Mouse (Mus musculus) midbrain, embryonic 13.5 days (tissue): ENCODE data around the gene Sorbs1. TPM values are rescaled to one million over a fixed set of nuclear protein-coding genes. Genes with fewer than 3 reads are reported as not detected.

Experiments used
- ATAC-seq: fragments of 200-750 bp; cut with Nextera tagmentation; 2 replicates; pipeline ENCODE4 v1.8.0; 2017; ENCODE audit warnings: mild to moderate bottlenecking, moderate TSS enrichment, moderate library complexity
- H3K27ac ChIP-seq: fragments of 300-500 bp; sonication (generic); 2 replicates; pipeline ENCODE4 v1.5.1; 2015; ENCODE audit warnings: inconsistent platforms, mild to moderate bottlenecking, moderate library complexity
- H3K27me3 ChIP-seq: fragments of 300-500 bp; sonication (generic); 2 replicates; pipeline ENCODE4 v1.6.1; 2015; ENCODE audit warnings: mild to moderate bottlenecking, inconsistent platforms
- H3K36me3 ChIP-seq: fragments of 300-500 bp; sonication (generic); 2 replicates; pipeline ENCODE4 v1.6.1; 2015; ENCODE audit warnings: mild to moderate bottlenecking, inconsistent platforms
- H3K4me1 ChIP-seq: fragments of 300-500 bp; sonication (generic); replicated peaks from 2 replicates; pipeline ENCODE4 v1.6.1; 2015; ENCODE audit warnings: inconsistent platforms
- H3K4me2 ChIP-seq: fragments of 300-500 bp; sonication (generic); replicated peaks from 2 replicates; pipeline ENCODE4 v1.6.1; 2015; ENCODE audit warnings: moderate library complexity, mild to moderate bottlenecking, inconsistent platforms
- H3K4me3 ChIP-seq: fragments of 300-500 bp; sonication (generic); replicated peaks from 2 replicates; pipeline ENCODE4 v1.5.1; 2015; ENCODE audit warnings: mild to moderate bottlenecking, inconsistent platforms
- H3K9ac ChIP-seq: fragments of 300-500 bp; sonication (generic); replicated peaks from 2 replicates; pipeline ENCODE4 v1.6.1; 2015; ENCODE audit warnings: mild to moderate bottlenecking, inconsistent platforms
- H3K9me3 ChIP-seq: fragments of 300-500 bp; sonication (generic); 2 replicates; pipeline ENCODE4 v1.6.1; 2016; ENCODE audit warnings: mild to moderate bottlenecking, inconsistent platforms
- WGBS: fragments of 180-500 bp; shearing (Covaris S2); methylation state at CpG from one replicate; pipeline ENCODE4 v1.1.7; 2015; 5-methylcytosine and 5-hydroxymethylcytosine counted together
- polyA plus RNA-seq: library from polyadenylated mRNA; unstranded; fragments of >200 nt; fragmentation: Nextera tagmentation; extraction: Ambion mirVana; gene quantifications from 2 replicates; pipeline ENCODE4 v1.2.1, GENCODE M21; 2015

Gene Sorbs1
- polyA plus RNA-seq, 1 experiment from 2014 or later, result 78.7 TPM

DNA sequence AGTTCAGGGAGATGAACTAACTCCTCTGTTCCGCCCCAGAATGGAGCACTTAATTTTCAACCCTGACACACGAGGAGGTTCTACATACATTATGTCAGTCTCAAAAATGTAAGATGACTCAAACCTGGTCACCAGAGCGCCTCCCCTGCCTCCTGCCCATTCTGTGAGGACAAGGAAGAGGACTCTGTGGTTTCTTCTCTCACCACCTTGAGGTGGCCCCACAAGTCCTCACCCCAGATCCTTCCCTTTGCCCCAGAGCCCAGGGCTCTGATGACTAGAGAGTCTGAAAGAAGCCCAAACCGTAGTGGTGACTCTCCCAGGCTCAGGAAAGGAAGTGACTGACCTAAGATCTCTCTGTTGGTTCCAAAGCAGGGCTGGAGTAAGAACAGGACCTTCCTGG, 17.5 kb downstream of the Sorbs1 start:
- H3K27ac ChIP-seq, result no peak overlapping the region
- WGBS, result 91% methylated on average over 4 of the region's 4 CpGs
- no peaks in the 10 kb centered on the region for H3K27me3 ChIP-seq
- no peak overlapping the region for H3K4me3 ChIP-seq
- peaks cover 36% of the 10 kb centered on the region for H3K4me1 ChIP-seq
- H3K9me3 ChIP-seq, result no peaks in the 10 kb centered on the region
- no peak for ATAC-seq
- H3K36me3 ChIP-seq, result 0 out of 2 replicates have a peak, but pooled peaks cover 6% of the 10 kb centered on the region
- no peak overlapping the region for H3K4me2 ChIP-seq
- no peak overlapping the region for H3K9ac ChIP-seq

DNA sequence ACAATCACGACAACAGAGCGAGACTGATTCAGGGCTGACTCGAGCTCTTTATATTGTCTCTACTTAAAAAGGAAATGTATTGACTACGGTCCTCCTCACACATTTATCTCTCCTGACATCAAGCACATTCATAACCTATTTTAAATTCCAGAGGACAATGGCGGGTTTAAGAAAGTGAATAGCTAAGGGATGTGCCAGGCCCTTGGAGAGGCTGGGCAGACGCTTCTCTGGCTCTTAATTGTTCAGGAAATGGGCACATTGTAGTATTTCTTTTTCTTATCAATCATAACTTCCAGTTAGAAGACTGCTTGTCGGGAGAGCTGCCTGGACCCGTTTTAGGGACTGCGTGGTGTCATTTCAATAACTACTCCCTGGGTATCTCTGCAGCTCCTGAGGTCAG, 20.7 kb downstream of the Sorbs1 start:
- Histone ChIP-seq H3K36me3 (no peaks in the 10 kb centered on the region), H3K27me3 (no peaks in the 10 kb centered on the region), H3K4me2 (no peak overlapping the region), H3K9ac (no peak overlapping the region), H3K4me3 (no peak overlapping the region), H3K4me1 (peaks cover 42% of the 10 kb centered on the region), H3K27ac (no peak overlapping the region), H3K9me3 (no peaks in the 10 kb centered on the region)
- 46% methylated on average over 9 of the region's 9 CpGs for WGBS
- ATAC-seq, result no peak

DNA sequence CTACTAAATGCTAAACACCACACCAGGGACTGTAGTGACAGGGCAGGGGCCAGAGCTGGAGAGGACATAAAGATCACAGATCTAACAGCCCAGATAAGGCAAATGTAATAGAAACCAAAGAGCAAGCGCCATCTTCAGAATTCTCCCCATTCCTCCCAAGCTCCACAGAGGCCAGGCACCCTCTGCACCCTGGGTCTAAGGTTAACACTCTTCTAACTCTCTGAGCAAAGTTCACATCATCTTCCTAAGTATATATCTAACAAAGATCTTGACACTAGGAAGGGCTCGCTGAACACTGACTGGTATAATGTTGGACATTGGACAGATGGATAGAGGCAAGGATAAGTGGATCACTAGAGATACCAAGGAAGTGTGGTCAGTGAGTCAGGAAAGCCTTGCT, 22.1 kb downstream of the Sorbs1 start:
- Histone ChIP-seq H3K4me3 (no peak overlapping the region), H3K27me3 (no peaks in the 10 kb centered on the region), H3K4me1 (peaks cover 51% of the 10 kb centered on the region), H3K27ac (no peak overlapping the region), H3K36me3 (no peaks in the 10 kb centered on the region), H3K4me2 (no peak overlapping the region), H3K9ac (no peak overlapping the region), H3K9me3 (no peaks in the 10 kb centered on the region)
- no peak for ATAC-seq
- 95% methylated on average over 2 of the region's 2 CpGs for WGBS

DNA sequence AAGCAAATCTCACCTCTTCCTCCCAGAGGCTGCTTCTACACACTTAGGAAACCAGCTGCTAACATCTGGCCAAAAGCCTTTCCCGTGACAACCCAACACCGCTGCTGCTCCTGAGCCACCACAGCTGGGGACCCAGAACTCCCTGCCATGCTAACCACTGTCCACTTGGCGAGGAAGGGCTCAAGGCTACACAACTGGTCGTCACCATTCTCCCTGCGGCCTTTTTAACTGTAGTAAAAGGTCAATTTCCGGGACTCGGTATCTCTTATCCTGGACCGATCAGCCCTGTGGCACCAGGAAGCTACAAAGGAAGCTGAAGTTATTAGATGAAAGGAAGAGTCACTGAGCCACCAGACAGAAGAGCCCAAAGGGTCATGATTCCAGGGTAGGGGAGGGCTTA, 22.8 kb downstream of the Sorbs1 start:
- no peak overlapping the region for H3K4me3 ChIP-seq
- no peaks in the 10 kb centered on the region for H3K36me3 ChIP-seq
- H3K4me1 ChIP-seq, result peaks cover 51% of the 10 kb centered on the region
- no peaks in the 10 kb centered on the region for H3K9me3 ChIP-seq
- WGBS, result 84% methylated on average over 8 of the region's 8 CpGs
- no peaks in the 10 kb centered on the region for H3K27me3 ChIP-seq
- no peak overlapping the region for H3K9ac ChIP-seq
- H3K27ac ChIP-seq, result peak overlapping the region; percentile 6; the same call in 1 of the 2 replicates
- no peak for ATAC-seq
- H3K4me2 ChIP-seq, result no peak overlapping the region

DNA sequence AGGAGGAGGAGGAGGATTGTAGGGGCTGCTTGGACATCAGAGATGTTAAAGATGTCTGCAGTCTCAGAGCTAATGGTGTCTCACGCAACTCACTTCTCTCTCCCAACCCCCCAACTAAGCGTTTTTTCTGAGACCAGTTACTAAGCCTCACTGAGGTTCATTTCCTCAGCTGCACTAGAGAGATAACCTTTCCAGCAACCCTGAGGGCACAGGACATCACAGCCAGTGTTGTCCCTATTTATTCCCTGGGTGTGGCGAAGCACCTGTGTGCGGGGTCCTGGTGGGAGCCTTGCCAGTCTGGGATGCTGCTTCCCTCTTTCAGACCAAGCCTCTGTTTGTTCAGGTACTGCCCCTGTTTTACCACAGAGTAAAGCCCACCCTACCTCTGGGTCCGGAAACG, 23.9 kb downstream of the Sorbs1 start:
- WGBS, result 66% methylated on average over 6 of the region's 6 CpGs
- H3K4me1 ChIP-seq, result peaks cover 51% of the 10 kb centered on the region
- ATAC-seq, result no peak

DNA sequence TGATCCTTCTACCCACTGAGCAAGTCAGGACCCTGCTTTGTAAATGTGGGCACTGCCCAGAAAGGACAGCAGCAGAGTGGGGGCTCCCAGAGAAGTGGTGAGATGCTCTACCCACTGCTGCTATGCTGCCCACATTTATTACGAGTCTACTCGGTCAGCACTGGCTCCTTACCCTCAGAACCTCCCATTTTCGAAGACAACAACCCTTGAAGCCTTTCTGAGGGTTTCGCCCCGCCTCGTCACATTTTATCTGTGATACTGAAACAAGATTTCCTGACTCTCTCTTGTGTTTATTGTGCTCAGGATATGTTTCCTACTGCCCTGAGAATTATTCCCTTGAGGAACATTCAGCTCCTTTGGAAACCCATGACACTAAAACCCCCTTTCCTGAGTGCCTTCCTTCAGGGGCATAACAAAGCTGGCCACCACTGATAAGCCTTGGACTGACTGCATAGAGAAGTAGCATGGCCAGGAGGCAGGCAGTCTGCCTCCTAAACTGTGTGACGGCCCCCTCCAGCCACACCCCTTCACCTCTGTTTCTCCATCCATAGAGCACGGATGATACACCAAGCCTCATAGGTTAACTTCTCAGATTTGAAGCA, 24.6 kb downstream of the Sorbs1 start:
- H3K9me3 ChIP-seq, result no peaks in the 10 kb centered on the region
- H3K27me3 ChIP-seq, result no peaks in the 10 kb centered on the region
- no peaks in the 10 kb centered on the region for H3K36me3 ChIP-seq
- 69% methylated on average over 8 of the region's 8 CpGs for WGBS
- no peak overlapping the region for H3K9ac ChIP-seq
- H3K4me1 ChIP-seq, result peaks cover 51% of the 10 kb centered on the region
- H3K27ac ChIP-seq, result peak overlapping the region; percentile 31; the same call in 1 of the 2 replicates
- 0 out of 2 replicates have a peak overlapping the region, but pooled peaks have one; percentile 0 for H3K4me2 ChIP-seq
- ATAC-seq, result peak; percentile 55; the same call in 1 of the 2 replicates
- no peak overlapping the region for H3K4me3 ChIP-seq

More for the DNA sequence above, 23.9 kb downstream of the Sorbs1 start:
- H3K4me2 ChIP-seq, result no peak overlapping the region
- H3K27ac ChIP-seq, result peak overlapping the region; percentile 31; the same call in 1 of the 2 replicates
- no peak overlapping the region for H3K4me3 ChIP-seq
- H3K9me3 ChIP-seq, result no peaks in the 10 kb centered on the region
- no peaks in the 10 kb centered on the region for H3K36me3 ChIP-seq
- H3K27me3 ChIP-seq, result no peaks in the 10 kb centered on the region
- no peak overlapping the region for H3K9ac ChIP-seq

DNA sequence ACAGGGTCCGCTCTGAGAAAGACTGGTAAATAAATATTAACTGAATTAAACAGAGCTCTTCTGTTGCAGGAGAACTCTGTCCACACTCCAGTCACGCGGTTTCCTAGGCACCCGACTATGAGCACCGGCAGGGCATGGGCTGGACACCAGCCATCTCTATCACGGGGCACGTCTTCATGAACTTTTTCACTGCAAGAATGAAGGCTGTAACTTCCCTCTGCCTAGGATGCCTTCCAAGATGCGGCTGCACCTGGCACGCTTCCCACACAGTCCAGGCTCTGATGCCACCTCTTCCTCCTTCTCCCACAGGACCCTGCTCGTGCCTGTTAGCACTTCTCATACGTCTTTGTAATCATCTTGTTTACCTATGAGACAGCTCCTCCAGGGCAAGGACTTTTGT, 26.0 kb downstream of the Sorbs1 start:
- Histone ChIP-seq H3K4me2 (no peak overlapping the region), H3K9me3 (no peaks in the 10 kb centered on the region), H3K27me3 (no peaks in the 10 kb centered on the region), H3K4me3 (no peak overlapping the region), H3K36me3 (no peaks in the 10 kb centered on the region), H3K4me1 (peaks cover 41% of the 10 kb centered on the region), H3K27ac (no peak overlapping the region), H3K9ac (no peak overlapping the region)
- WGBS, result 73% methylated on average over 11 of the region's 11 CpGs
- ATAC-seq, result peak; percentile 30

DNA sequence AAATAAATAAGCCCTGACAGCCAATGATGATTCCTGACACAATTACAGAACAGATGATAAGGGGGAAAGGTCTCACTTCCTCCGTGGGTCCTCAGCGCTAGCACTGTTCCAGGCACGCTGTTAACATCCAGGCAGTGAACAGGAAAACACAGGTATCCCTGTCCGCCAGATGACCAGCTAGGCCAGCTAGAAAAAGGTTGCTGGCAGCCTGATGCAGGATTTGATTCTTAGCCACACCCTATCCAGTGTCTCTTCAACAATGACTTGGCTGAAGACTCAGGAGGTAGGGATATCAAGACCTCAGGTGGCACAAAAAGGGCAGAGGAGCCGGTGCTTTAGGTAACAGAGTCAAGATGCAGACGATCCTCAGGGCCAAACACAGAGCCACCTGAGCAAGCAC, 32.5 kb downstream of the Sorbs1 start:
- Histone ChIP-seq H3K9ac (no peak overlapping the region), H3K27me3 (no peaks in the 10 kb centered on the region), H3K4me1 (peaks cover 22% of the 10 kb centered on the region), H3K4me2 (no peak overlapping the region), H3K9me3 (no peaks in the 10 kb centered on the region), H3K36me3 (no peaks in the 10 kb centered on the region), H3K4me3 (no peak overlapping the region), H3K27ac (no peak overlapping the region)
- 89% methylated on average over 6 of the region's 6 CpGs for WGBS
- no peak for ATAC-seq

DNA sequence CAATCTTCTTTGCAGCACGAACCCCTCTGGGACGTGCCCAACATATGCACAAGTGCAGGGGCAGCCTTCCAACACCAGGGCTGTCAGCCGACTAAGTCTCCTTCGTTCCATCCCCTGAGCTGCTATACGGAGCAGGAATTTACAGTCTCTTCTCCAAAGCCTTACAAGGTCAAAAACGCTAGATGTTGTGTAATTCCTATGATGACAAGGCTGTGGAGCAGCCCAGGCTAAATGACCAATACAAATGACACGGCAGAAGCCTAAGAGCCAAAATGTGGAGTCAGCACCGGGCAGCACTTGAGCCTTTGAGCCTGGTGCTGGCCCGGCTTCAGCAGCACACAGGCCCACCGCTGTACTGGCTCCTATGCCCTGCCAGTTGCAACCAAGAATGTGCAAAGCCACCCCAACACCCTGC, 35.4 kb downstream of the Sorbs1 start:
- Histone ChIP-seq H3K27me3 (no peaks in the 10 kb centered on the region), H3K9ac (no peak overlapping the region), H3K27ac (no peak overlapping the region), H3K4me2 (no peak overlapping the region), H3K4me3 (no peak overlapping the region), H3K9me3 (no peaks in the 10 kb centered on the region), H3K36me3 (no peaks in the 10 kb centered on the region), H3K4me1 (peaks cover 22% of the 10 kb centered on the region)
- WGBS, result 79% methylated on average over 10 of the region's 10 CpGs
- 0 out of 2 replicates have a peak, but pooled peaks have one; percentile 37 for ATAC-seq

DNA sequence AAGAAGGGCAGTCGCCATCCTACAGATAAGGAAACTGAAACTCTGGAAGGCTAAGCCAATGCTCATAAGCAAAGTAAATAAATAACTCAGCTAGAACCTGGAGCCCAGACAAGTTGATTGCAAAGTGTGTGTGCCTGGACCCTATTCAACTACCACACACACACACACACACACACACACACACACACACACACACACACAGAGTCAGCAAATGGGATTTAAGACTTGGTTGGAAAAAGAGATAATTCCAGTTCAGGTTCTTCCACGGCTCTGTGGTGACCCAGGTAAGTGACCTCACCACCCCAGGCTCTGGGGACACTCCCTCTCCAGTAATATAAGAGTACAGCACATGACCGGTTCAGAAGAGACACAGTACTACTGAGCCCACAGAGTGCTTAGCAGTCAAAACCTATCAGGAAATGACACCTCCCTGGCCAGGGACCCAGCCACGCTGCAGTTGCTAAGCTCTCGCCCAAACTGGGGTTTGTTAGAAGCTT, 36.1 kb downstream of the Sorbs1 start:
- Histone ChIP-seq H3K27ac (no peak overlapping the region), H3K4me3 (no peak overlapping the region), H3K4me2 (no peak overlapping the region), H3K9me3 (no peaks in the 10 kb centered on the region), H3K27me3 (no peaks in the 10 kb centered on the region), H3K9ac (no peak overlapping the region), H3K36me3 (no peaks in the 10 kb centered on the region), H3K4me1 (peaks cover 22% of the 10 kb centered on the region)
- peak; percentile 53; the same call in 1 of the 2 replicates for ATAC-seq
- WGBS, result 83% methylated on average over 5 of the region's 5 CpGs

DNA sequence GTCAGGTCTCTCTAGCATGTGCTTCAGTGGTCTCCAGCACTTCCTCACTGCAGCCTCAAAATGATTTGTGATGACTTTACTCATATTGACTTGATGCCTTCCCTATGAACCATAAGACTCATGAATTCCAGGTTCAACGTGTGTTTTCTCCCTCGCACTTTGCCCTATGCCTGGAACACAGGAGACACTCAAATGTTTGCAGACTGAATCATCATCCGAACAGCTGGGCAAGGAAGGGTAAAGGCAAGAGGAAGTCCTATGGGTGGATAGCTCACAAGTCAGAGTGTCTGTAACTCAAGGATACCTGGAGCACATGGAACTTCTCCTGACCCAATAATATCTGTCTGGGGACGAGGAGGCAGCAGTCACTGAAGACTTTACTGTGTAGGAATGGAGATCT, 37.1 kb downstream of the Sorbs1 start:
- no peak for ATAC-seq
- no peaks in the 10 kb centered on the region for H3K36me3 ChIP-seq
- peaks cover 26% of the 10 kb centered on the region for H3K4me1 ChIP-seq
- no peak overlapping the region for H3K4me3 ChIP-seq
- no peak overlapping the region for H3K27ac ChIP-seq
- no peak overlapping the region for H3K9ac ChIP-seq
- WGBS, result 90% methylated on average over 4 of the region's 4 CpGs
- no peaks in the 10 kb centered on the region for H3K27me3 ChIP-seq
- H3K9me3 ChIP-seq, result no peaks in the 10 kb centered on the region
- H3K4me2 ChIP-seq, result no peak overlapping the region

DNA sequence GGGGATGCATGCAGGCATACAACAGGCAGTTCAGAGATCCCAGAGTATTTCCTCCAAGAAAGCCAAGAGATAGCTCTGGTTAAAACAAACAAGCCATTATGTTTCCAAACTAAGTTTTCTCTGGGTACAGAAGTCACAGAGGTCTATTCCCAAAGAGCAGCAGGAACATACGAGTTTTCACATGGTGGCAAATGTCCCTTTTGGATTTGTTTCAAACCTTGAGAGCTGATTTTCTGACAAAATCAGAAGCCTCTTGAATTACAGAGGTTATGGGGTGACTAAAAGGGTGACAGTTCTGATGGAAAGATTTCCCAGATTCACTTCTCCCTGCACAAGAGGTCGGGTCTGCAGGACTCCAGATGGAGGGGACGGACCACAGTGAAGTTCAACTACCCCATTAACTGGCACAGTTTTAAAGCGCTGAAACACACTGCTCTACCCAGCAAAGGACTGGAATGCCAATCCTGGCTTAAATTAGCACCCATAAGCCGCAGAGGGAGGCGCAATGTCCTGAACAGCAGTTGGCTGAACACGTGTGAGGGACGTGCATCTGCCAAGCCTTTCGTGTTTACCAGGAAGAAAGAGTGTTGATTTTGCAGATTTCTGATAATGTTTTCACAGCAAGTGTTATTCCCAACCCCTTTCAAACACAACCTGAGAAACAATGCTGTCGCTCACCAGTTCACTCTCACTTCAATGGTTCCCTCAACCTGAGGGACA, 41.9 kb downstream of the Sorbs1 start:
- Histone ChIP-seq H3K9ac (no peak overlapping the region), H3K27me3 (no peaks in the 10 kb centered on the region), H3K27ac (no peak overlapping the region), H3K4me1 (peaks cover 14% of the 10 kb centered on the region), H3K36me3 (no peaks in the 10 kb centered on the region), H3K4me3 (no peak overlapping the region), H3K9me3 (no peaks in the 10 kb centered on the region), H3K4me2 (no peak overlapping the region)
- ATAC-seq, result no peak
- WGBS, result 90% methylated on average over 10 of the region's 10 CpGs
